ENCODE assay signal across 20 mouse cellular contexts in the genomic region with DNA sequence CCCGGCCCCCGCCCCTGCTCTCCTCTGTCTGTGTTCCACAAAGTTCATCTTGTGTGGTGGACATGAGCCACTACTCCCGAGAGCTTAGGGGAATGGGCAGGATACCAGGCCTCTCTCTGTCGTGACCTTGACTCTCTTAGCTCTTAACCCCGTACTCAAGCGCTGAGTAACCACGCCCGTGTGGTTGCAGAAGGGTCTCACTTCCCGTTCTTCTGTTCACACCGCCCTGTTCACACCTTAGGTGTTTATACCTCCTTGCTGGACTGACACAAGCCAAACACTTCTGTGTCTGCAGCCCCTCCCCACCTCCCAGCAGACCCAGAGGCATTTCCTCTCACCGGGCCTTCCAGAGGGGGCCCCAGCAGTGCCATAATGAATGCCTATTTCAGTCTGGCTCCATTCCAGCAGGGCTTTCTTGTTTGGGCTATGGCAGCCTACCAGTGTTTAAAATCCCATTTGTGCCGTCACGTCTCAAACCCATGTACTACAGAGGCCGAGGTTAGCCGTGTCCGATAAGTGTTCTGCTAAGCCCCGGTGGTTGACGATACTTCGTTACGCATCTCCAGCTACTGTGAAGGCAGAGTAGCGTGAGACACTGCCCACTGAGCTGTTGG. TPM values are rescaled to one million over a fixed set of nuclear protein-coding genes. Genes with fewer than 3 reads are reported as not detected.
DNase-seq lines count a peak whose midpoint lies in the region; ATAC-seq and TF ChIP-seq lines count a peak whose summit lies in the region.
"Had no signal": no experiment of that assay in that cellular context is flagged by ENCODE, and none has a peak within 500 bp of the region (broad histone marks: within the 10 kb centered on the region; RNA-seq: fewer than 3 reads in every experiment).

No protein-coding gene starts in this region.

- intact Hi-C loops in left cerebral cortex, postnatal 10 days (cut with DNase I): no loop called here

- H3K4me1 ChIP-seq in forebrain, embryonic 12.5 days: peaks cover 22% of the 10 kb centered on the region
- peaks cover 36% of the 10 kb centered on the region for H3K4me1 ChIP-seq in forebrain, embryonic 10.5 days
- peaks cover 14% of the 10 kb centered on the region for H3K4me1 ChIP-seq in neural tube, embryonic 13.5 days (replicated peaks)
- H3K4me1 ChIP-seq in hindbrain, embryonic 14.5 days (replicated peaks; ENCODE audit: control insufficient read depth, insufficient read depth, low read length): peaks cover 7% of the 10 kb centered on the region
- H3K4me1 ChIP-seq in limb, embryonic 14.5 days (ENCODE audit: control insufficient read depth, insufficient read depth, low read length): no peaks in the 10 kb centered on the region
- H3K4me1 ChIP-seq: embryonic facial prominence, embryonic 12.5 days; liver, embryonic 13.5 days had no signal

- H3K9ac ChIP-seq in forebrain, embryonic 12.5 days: no peak overlapping the region
- no peak overlapping the region for H3K9ac ChIP-seq in neural tube, embryonic 13.5 days
- H3K9ac ChIP-seq in hindbrain, embryonic 14.5 days: no peak overlapping the region
- H3K9ac ChIP-seq in limb, embryonic 14.5 days (ENCODE audit: low read depth, low read length, severe bottlenecking): no peak overlapping the region
- H3K9ac ChIP-seq: embryonic facial prominence, embryonic 12.5 days; hindbrain, embryonic 15.5 days; liver, embryonic 13.5 days; lung, embryonic 14.5 days had no signal

- no peaks in the 10 kb centered on the region for H3K36me3 ChIP-seq in forebrain, embryonic 12.5 days (replicated peaks)
- H3K36me3 ChIP-seq in forebrain, embryonic 10.5 days (replicated peaks): 0 out of 2 replicates have a peak, but pooled peaks cover 3% of the 10 kb centered on the region
- no peaks in the 10 kb centered on the region for H3K36me3 ChIP-seq in neural tube, embryonic 13.5 days
- no peaks in the 10 kb centered on the region for H3K36me3 ChIP-seq in hindbrain, embryonic 14.5 days (replicated peaks; ENCODE audit: control insufficient read depth, insufficient read depth)
- H3K36me3 ChIP-seq in limb, embryonic 14.5 days (ENCODE audit: control insufficient read depth, insufficient read depth, low read length): no peaks in the 10 kb centered on the region
- H3K36me3 ChIP-seq: embryonic facial prominence, embryonic 12.5 days; hindbrain, embryonic 15.5 days; liver, embryonic 13.5 days had no signal

- DNase-seq in forebrain, embryonic 10.5 days (ENCODE audit: extremely low spot score, low spot score): no peak
- no peak for DNase-seq in neural tube, embryonic 10.5 days (ENCODE audit: extremely low spot score, low spot score)
- peak; percentile 39 for DNase-seq in hindbrain, embryonic 14.5 days (ENCODE audit: low spot score)
- peak; percentile 10 for DNase-seq in limb, embryonic 14.5 days (ENCODE audit: low spot score)
- no peak for DNase-seq in kidney, postnatal 4 days
- no peak for DNase-seq in left cerebral cortex, postnatal 10 days (ENCODE audit: extremely low spot score in 1 of 2, low spot score in 2 of 2)
- DNase-seq: adrenal gland, adult 2 months; gastrocnemius, postnatal 36 days; liver, embryonic 13.5 days; lung, embryonic 14.5 days; lung, postnatal 36 days; right cerebral cortex, adult 18-20 months had no signal

- H3K4me2 ChIP-seq in forebrain, embryonic 12.5 days: peak overlapping the region; percentile 10; the same call in 1 of the 2 replicates
- peak overlapping the region; percentile 11; the same call in 1 of the 2 replicates for H3K4me2 ChIP-seq in neural tube, embryonic 13.5 days
- H3K4me2 ChIP-seq in hindbrain, embryonic 14.5 days (replicated peaks): no peak overlapping the region
- no peak overlapping the region for H3K4me2 ChIP-seq in limb, embryonic 14.5 days (replicated peaks; ENCODE audit: low read depth, low read length, severe bottlenecking)
- H3K4me2 ChIP-seq: embryonic facial prominence, embryonic 12.5 days; hindbrain, embryonic 15.5 days; liver, embryonic 13.5 days; lung, embryonic 14.5 days had no signal

- no peak overlapping the region for H3K4me3 ChIP-seq in forebrain, embryonic 12.5 days (replicated peaks)
- no peak overlapping the region for H3K4me3 ChIP-seq in forebrain, embryonic 10.5 days
- no peak overlapping the region for H3K4me3 ChIP-seq in neural tube, embryonic 13.5 days
- no peak overlapping the region for H3K4me3 ChIP-seq in hindbrain, embryonic 14.5 days (replicated peaks; ENCODE audit: low read length)
- H3K4me3 ChIP-seq in limb, embryonic 14.5 days (replicated peaks; ENCODE audit: low read length): no peak overlapping the region
- H3K4me3 ChIP-seq: embryonic facial prominence, embryonic 12.5 days; erythroblast, embryonic 14.5 days; hindbrain, embryonic 15.5 days; liver, embryonic 13.5 days had no signal

- no peaks in the 10 kb centered on the region for H3K9me3 ChIP-seq in forebrain, embryonic 12.5 days
- no peaks in the 10 kb centered on the region for H3K9me3 ChIP-seq in forebrain, embryonic 10.5 days
- H3K9me3 ChIP-seq in neural tube, embryonic 13.5 days: no peaks in the 10 kb centered on the region
- 0 out of 2 replicates have a peak, but pooled peaks cover 4% of the 10 kb centered on the region for H3K9me3 ChIP-seq in hindbrain, embryonic 14.5 days (ENCODE audit: control insufficient read depth, low read length)
- H3K9me3 ChIP-seq in limb, embryonic 14.5 days (ENCODE audit: control insufficient read depth, low read length): no peaks in the 10 kb centered on the region
- H3K9me3 ChIP-seq: embryonic facial prominence, embryonic 12.5 days; hindbrain, embryonic 15.5 days had no signal

- TF ChIP-seq POLR2A in limb, embryonic 14.5 days (IDR thresholded peaks at IDR 0.05; ENCODE audit: borderline replicate concordance, extremely low read depth, insufficient read depth, insufficient read length): no peak

- H3K27ac ChIP-seq in forebrain, embryonic 12.5 days: peak overlapping the region; percentile 31
- no peak overlapping the region for H3K27ac ChIP-seq in forebrain, embryonic 10.5 days
- peak overlapping the region; percentile 20; the same call in 1 of the 2 replicates for H3K27ac ChIP-seq in neural tube, embryonic 13.5 days (replicated peaks)
- H3K27ac ChIP-seq in hindbrain, embryonic 14.5 days: no peak overlapping the region
- no peak overlapping the region for H3K27ac ChIP-seq in limb, embryonic 14.5 days (replicated peaks; ENCODE audit: low read depth, low read length)
- H3K27ac ChIP-seq: hindbrain, embryonic 15.5 days; liver, embryonic 13.5 days had no signal

- WGBS in forebrain, embryonic 12.5 days: 72% methylated on average over 21 of the region's 21 CpGs
- WGBS in forebrain, embryonic 10.5 days: 91% methylated on average over 21 of the region's 21 CpGs
- WGBS in neural tube, embryonic 13.5 days: 63% methylated on average over 21 of the region's 21 CpGs
- WGBS in hindbrain, embryonic 14.5 days: 66% methylated on average over 21 of the region's 21 CpGs
- 52% methylated on average over 21 of the region's 21 CpGs for WGBS in limb, embryonic 14.5 days

- ATAC-seq in forebrain, embryonic 12.5 days (ENCODE audit: low FRiP score): peak; percentile 62; the same call in 1 of the 2 replicates
- peak; percentile 29; the same call in 1 of the 2 replicates for ATAC-seq in neural tube, embryonic 13.5 days (ENCODE audit: low read depth)
- peak; percentile 28; the same call in 1 of the 2 replicates for ATAC-seq in hindbrain, embryonic 14.5 days (ENCODE audit: low FRiP score)
- ATAC-seq in limb, embryonic 14.5 days (ENCODE audit: low FRiP score, low read depth): no peak
- ATAC-seq: intestine, postnatal 0 days had no signal

- no peaks in the 10 kb centered on the region for H3K27me3 ChIP-seq in forebrain, embryonic 12.5 days
- H3K27me3 ChIP-seq in forebrain, embryonic 10.5 days (ENCODE audit: poor library complexity, severe bottlenecking): no peaks in the 10 kb centered on the region
- H3K27me3 ChIP-seq in neural tube, embryonic 13.5 days: no peaks in the 10 kb centered on the region
- H3K27me3 ChIP-seq in hindbrain, embryonic 14.5 days (ENCODE audit: control insufficient read depth, insufficient read depth, low read length): no peaks in the 10 kb centered on the region
- no peaks in the 10 kb centered on the region for H3K27me3 ChIP-seq in limb, embryonic 14.5 days (ENCODE audit: control insufficient read depth, insufficient read depth, low read length)
- H3K27me3 ChIP-seq: CH12.LX; embryonic facial prominence, embryonic 12.5 days; hindbrain, embryonic 15.5 days; liver, embryonic 13.5 days had no signal

RNA-seq across cellular contexts. Expression of a gene that starts 46.4 kb away (rescaled TPM):
- polyA plus RNA-seq in forebrain, embryonic 12.5 days (2016; fragmentation: Nextera tagmentation; extraction: Ambion mirVana): 29.4 and 30.7 TPM in 2 replicates
- 16.0 and 17.0 TPM in 2 replicates for polyA plus RNA-seq in forebrain, embryonic 10.5 days (2016; fragmentation: Nextera tagmentation; extraction: Ambion mirVana)
- 32.0 and 32.7 TPM in 2 replicates for polyA plus RNA-seq in neural tube, embryonic 13.5 days (2015; fragmentation: Nextera tagmentation; extraction: Ambion mirVana)
- 32.8 and 36.7 TPM in 2 replicates for polyA plus RNA-seq in hindbrain, embryonic 14.5 days (2014; fragmentation: Nextera tagmentation; extraction: Ambion mirVana)
- 7.5 and 8.6 TPM in 2 replicates for polyA plus RNA-seq in limb, embryonic 14.5 days (2012; rRNA removed)
- 9.0 and 11.1 TPM in 2 replicates for polyA plus RNA-seq in limb, embryonic 14.5 days (2014; fragmentation: Nextera tagmentation; extraction: Ambion mirVana)
- total RNA-seq in left cerebral cortex, postnatal 10 days (2021): 10 to 100 TPM; 36.4 to 41.2 TPM
- total RNA-seq: CH12.LX; megakaryocyte-erythroid progenitor cell, adult 5-6 weeks had no signal
- polyA plus RNA-seq: erythroblast, embryonic 14.5 days had no signal

Comparison
In these comparisons a context has a peak if more than half of its experiments do, and no peak if none do; other contexts are left out.
1. H3K27ac ChIP-seq: peak in forebrain, embryonic 12.5 days (single experiment) and neural tube, embryonic 13.5 days (single experiment); none in forebrain, embryonic 10.5 days (single experiment), hindbrain, embryonic 14.5 days (single experiment) and limb, embryonic 14.5 days (single experiment).
2. H3K4me2 ChIP-seq: peak in forebrain, embryonic 12.5 days (single experiment) and neural tube, embryonic 13.5 days (single experiment); none in hindbrain, embryonic 14.5 days (single experiment) and limb, embryonic 14.5 days (single experiment).
3. DNase-seq: peak in hindbrain, embryonic 14.5 days (single experiment) and limb, embryonic 14.5 days (single experiment); none in forebrain, embryonic 10.5 days (single experiment), neural tube, embryonic 10.5 days (single experiment), kidney, postnatal 4 days (0 of 2) and left cerebral cortex, postnatal 10 days (0 of 2).